Mouse (Mus musculus) neural tube, embryonic 14.5 days (tissue): ENCODE data around the gene Ifnar1. TPM values are rescaled to one million over a fixed set of nuclear protein-coding genes. Genes with fewer than 3 reads are reported as not detected.
A peak's percentile ranks its signal among the peaks of the same experiment; 100 is the strongest.
"Not testable (repeated sequence)": the region's sequence is repeated elsewhere in the genome, so short reads cannot be mapped to it uniquely, and the experiment has no call there.

Experiments
- ATAC-seq: fragments of 200-750 bp; cut with Nextera tagmentation; 2 replicates; pipeline ENCODE4 v1.8.0; 2017; ENCODE audit warnings: low read depth, mild to moderate bottlenecking, moderate TSS enrichment, moderate library complexity
- H3K27ac ChIP-seq: fragments of 300-500 bp; sonication (generic); 2 replicates; pipeline ENCODE4 v1.5.1; 2014; ENCODE audit warnings: low read depth, mild to moderate bottlenecking, control low read depth, low read length, moderate library complexity, mixed read lengths
- H3K27me3 ChIP-seq: fragments of 300-500 bp; sonication (generic); 2 replicates; pipeline ENCODE4 v1.6.1; 2014; ENCODE audit warnings: low read length; ENCODE audit not compliant: control insufficient read depth, insufficient read depth
- H3K36me3 ChIP-seq: fragments of 300-500 bp; sonication (generic); 2 replicates; pipeline ENCODE4 v1.6.1; 2014; ENCODE audit warnings: low read length, mixed read lengths; ENCODE audit not compliant: control insufficient read depth, insufficient read depth
- H3K4me1 ChIP-seq: fragments of 300-500 bp; sonication (generic); 2 replicates; pipeline ENCODE4 v1.6.1; 2014; ENCODE audit warnings: low read length; ENCODE audit not compliant: control insufficient read depth, insufficient read depth
- H3K4me2 ChIP-seq: fragments of 300-500 bp; sonication (generic); 2 replicates; pipeline ENCODE4 v1.6.1; 2014; ENCODE audit warnings: mild to moderate bottlenecking, low read depth, low read length, control low read depth
- H3K4me3 ChIP-seq: fragments of 300-500 bp; sonication (generic); 2 replicates; pipeline ENCODE4 v1.5.1; 2014; ENCODE audit warnings: low read depth, low read length, control low read depth, mixed read lengths
- H3K9ac ChIP-seq: fragments of 300-500 bp; sonication (generic); replicated peaks from 2 replicates; pipeline ENCODE4 v1.6.1; 2014; ENCODE audit warnings: low read depth, mild to moderate bottlenecking, control low read depth, low read length, mixed read lengths
- H3K9me3 ChIP-seq: fragments of 300-500 bp; sonication (generic); 2 replicates; pipeline ENCODE4 v1.6.1; 2016; ENCODE audit warnings: low read length; ENCODE audit not compliant: control insufficient read depth
- WGBS: fragments of 180-500 bp; shearing (Covaris S2); extraction: QIAGEN DNeasy Blood & Tissue Kit; methylation state at CpG from one replicate; pipeline ENCODE4 v1.1.7; 2014; 5-methylcytosine and 5-hydroxymethylcytosine counted together
- polyA plus RNA-seq: library from polyadenylated mRNA; unstranded; fragments of >200 nt; fragmentation: Nextera tagmentation; extraction: Ambion mirVana; gene quantifications from 2 replicates; pipeline ENCODE4 v1.2.1, GENCODE M21; 2014

Ifnar1 gene
- polyA plus RNA-seq, 1 experiment from 2014 or later, result 48.3 TPM

DNA sequence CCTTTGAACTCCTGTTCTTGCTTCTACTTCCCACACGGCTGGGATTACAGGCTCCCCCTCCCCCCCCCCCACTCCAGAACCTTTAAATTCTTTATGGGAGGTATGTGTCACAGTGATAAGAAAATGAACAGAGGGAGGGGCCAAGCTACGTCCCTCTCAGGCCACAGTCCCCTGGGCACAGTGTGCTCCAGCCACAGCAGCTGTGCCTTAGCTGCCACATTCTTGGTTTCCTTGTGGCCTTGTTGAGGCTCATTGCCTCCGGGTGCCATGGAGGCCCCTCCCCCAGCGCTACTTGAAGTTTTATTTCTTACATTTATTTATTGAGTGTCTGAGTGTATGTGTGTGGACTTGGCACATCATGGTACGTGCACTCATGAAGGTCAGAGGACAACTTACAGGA is 42.5 kb downstream of the Ifnar1 start:
- Histone ChIP-seq H3K27me3 (no peaks in the 10 kb centered on the region), H3K27ac (no peak overlapping the region), H3K4me2 (no peak overlapping the region), H3K9me3 (no peaks in the 10 kb centered on the region), H3K36me3 (no peaks in the 10 kb centered on the region), H3K4me3 (no peak overlapping the region), H3K4me1 (no peaks in the 10 kb centered on the region), H3K9ac (no peak overlapping the region)
- 60% methylated on average over 5 of the region's 5 CpGs for WGBS
- ATAC-seq, result no peak

DNA sequence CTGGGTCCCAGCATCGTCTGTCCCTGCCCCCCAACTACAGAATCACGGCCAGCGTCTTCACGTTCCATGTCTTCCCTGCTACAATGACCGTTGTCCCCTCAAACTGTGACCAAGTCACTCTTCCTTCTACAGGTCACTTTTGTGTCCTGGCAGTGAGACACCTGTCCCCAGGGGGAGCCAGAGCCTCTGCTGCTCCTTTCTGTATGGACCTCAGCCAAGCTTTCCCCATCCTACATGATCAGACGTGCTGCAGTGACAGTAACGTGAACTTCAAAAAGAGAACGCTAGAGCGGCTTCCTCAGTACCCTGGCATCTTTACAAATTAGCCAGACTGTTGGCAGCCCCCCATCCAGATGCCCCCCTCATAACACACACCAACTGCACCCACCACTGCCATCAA is 43.5 kb downstream of the Ifnar1 start:
- Histone ChIP-seq H3K4me1 (no peaks in the 10 kb centered on the region), H3K9me3 (no peaks in the 10 kb centered on the region), H3K4me2 (no peak overlapping the region), H3K9ac (no peak overlapping the region), H3K27me3 (no peaks in the 10 kb centered on the region), H3K4me3 (no peak overlapping the region), H3K27ac (no peak overlapping the region), H3K36me3 (no peaks in the 10 kb centered on the region)
- 94% methylated on average over 9 of the region's 9 CpGs for WGBS
- ATAC-seq, result no peak

DNA sequence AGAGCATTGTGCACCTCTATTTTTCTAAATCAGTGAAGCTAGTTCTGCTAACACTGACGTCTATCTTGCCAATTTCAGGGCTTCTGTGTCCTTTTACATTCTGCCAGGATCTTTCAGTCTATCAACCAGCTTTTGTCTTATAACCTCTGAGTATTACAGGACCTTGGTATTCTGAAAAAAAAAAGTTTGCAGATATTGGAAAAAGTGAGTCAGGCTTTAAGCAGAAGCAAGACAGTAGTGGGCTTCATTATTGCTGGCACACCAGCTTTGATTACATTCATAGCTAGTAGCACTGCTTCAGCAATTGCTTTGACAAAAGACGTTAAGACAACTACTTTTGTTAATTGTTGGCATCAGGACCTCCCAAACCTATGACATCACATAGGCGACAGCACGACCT is 45.8 kb downstream of the Ifnar1 start:
- H3K4me3 ChIP-seq, H3K27ac ChIP-seq, ATAC-seq, H3K4me1 ChIP-seq, H3K36me3 ChIP-seq, H3K4me2 ChIP-seq, H3K9ac ChIP-seq, H3K27me3 ChIP-seq, H3K9me3 ChIP-seq: not testable (repeated sequence)
- 74% methylated on average over 4 of the region's 4 CpGs for WGBS

DNA sequence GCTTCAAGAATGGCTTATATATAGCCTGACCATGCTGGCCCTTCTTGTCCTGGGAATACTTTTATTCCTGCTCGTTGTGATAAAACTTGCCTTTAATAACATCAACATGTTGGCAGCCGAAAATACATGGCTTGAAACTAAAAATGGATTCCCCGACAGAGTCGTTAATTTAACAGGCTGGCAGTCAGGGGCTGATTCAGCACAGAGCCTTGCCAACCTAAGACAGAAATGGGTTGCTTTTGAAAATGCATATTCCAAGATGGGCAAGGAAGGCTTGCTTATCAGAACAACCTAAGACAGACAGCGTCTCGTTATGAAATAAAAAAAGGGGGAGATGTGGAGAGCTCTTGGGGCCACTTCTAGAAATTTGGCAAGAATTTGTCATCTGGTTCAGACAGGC is 46.8 kb downstream of the Ifnar1 start:
- no peak overlapping the region for H3K9ac ChIP-seq
- no peak for ATAC-seq
- H3K27ac ChIP-seq, result no peak overlapping the region
- no peaks in the 10 kb centered on the region for H3K4me1 ChIP-seq
- no peak overlapping the region for H3K4me2 ChIP-seq
- H3K27me3 ChIP-seq, result no peaks in the 10 kb centered on the region
- no peaks in the 10 kb centered on the region for H3K36me3 ChIP-seq
- no peaks in the 10 kb centered on the region for H3K9me3 ChIP-seq
- H3K4me3 ChIP-seq, result no peak overlapping the region
- WGBS, result 61% methylated on average over 6 of the region's 6 CpGs

DNA sequence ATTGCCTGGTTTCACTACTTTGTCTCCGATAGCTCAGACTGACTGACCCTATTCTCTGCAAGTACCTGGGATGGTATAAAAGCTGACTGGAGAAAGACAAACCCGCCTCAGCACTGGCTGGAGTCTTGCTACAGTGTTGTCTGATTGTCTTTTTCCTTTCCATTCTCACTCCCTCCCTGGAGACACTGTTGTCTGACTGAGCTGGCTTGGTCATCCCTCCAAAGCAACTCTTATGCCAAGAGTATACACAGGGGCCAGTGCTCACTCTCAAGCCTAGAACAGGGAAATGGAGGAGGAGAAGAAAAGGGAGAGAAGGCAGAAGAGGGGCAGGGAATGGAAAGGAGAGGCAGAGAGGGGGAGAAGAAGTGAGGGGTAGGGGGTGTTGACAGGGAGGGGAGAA is 47.4 kb downstream of the Ifnar1 start:
- WGBS, result 16% methylated on average over 2 of the region's 2 CpGs
- Histone ChIP-seq H3K4me2 (no peak overlapping the region), H3K9ac (no peak overlapping the region), H3K4me1 (no peaks in the 10 kb centered on the region), H3K27ac (no peak overlapping the region), H3K27me3 (no peaks in the 10 kb centered on the region), H3K4me3 (no peak overlapping the region), H3K36me3 (no peaks in the 10 kb centered on the region), H3K9me3 (no peaks in the 10 kb centered on the region)
- ATAC-seq, result no peak

DNA sequence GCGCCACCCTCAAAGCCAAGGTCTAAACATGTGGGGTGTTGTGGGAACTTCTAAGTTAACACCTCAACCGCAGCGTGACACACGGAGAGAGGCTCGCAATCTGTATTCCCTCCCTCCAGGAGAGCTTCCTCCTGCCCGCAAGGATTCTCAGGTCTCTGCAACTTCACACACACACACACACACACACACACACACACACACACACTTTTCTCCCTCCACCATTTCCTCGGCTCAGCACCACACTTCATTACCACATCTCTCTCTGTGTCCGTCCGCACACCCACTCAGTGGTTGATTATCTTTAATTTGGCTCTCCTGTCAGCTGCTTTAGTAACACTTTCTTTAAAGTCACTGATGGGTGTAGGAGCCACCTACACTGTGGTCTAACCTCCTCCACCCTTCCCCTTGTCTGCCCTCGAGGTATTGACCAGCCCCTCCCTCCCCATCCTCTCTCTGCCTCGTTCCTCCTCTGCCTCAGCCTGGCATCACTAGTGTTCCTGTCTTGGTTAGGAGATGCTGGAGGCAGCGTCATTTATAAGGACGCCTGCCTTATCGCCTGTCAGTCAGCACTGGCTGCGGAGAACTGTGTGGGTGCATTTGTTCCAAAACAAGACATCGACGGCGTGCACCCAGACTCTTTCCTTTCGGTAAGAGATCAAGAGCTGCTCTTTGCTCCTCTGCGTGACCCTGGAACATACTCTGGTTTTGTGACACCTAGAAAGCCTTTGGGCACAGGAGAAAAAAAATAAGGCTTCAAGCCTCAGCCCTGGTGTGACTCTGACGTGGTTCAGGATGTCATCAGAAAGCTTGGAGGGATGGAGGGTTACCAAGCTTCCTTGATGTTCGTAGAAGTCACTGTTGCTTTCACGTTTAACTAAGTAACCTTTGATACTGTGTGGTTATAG is 48.3 kb downstream of the Ifnar1 start:
- no peaks in the 10 kb centered on the region for H3K9me3 ChIP-seq
- H3K9ac ChIP-seq, result no peak overlapping the region
- H3K27ac ChIP-seq, result no peak overlapping the region
- no peak overlapping the region for H3K4me3 ChIP-seq
- 67% methylated on average over 23 of the region's 23 CpGs for WGBS
- ATAC-seq, result no peak
- no peaks in the 10 kb centered on the region for H3K4me1 ChIP-seq
- H3K4me2 ChIP-seq, result no peak overlapping the region
- no peaks in the 10 kb centered on the region for H3K27me3 ChIP-seq
- H3K36me3 ChIP-seq, result no peaks in the 10 kb centered on the region

DNA sequence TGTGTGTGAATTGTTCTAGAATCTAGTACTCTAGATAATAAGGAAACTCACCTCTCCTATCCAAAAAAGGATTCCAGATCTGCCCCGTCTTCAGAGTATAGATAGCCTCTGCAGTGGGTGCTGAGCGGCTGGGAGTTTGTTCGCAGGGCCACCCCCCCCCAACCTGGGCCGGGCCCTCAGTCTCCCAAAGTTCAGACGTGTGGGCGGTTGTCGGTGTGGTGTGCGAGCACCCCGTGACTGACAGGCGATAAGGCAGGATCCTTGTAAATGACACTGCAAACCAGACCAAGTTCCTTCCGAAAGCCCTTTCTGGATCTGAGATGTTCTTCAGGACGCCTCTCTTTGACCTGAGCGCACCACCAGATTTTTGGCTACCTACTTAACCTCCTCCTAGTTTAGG is 49.4 kb downstream of the Ifnar1 start:
- Histone ChIP-seq H3K9ac (no peak overlapping the region), H3K36me3 (no peaks in the 10 kb centered on the region), H3K4me1 (no peaks in the 10 kb centered on the region), H3K27ac (no peak overlapping the region), H3K9me3 (no peaks in the 10 kb centered on the region), H3K27me3 (no peaks in the 10 kb centered on the region), H3K4me3 (no peak overlapping the region), H3K4me2 (no peak overlapping the region)
- WGBS, result 51% methylated on average over 13 of the region's 13 CpGs
- 0 out of 2 replicates have a peak, but pooled peaks have one; percentile 51 for ATAC-seq

DNA sequence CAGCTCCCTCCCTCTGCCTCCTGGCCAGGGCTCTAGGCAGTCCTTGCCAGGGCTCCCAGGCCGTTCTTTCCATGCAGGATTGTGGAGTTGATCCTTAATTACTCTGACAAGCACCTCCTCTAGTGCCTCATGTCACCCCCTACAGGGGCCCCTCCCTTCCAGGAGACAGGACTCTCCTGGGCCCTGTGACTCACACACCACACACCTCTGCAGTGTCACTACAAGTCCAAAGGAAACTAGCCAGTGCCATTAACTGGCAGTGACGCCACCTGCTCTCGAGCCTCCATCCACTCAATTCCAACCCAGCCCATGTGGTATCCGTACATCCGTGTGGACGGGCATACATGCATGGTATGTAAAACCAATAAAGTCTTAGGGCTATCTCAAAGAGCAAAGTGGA is 49.9 kb downstream of the Ifnar1 start:
- no peak overlapping the region for H3K9ac ChIP-seq
- H3K4me1 ChIP-seq, result no peaks in the 10 kb centered on the region
- H3K4me3 ChIP-seq, result no peak overlapping the region
- H3K27me3 ChIP-seq, result no peaks in the 10 kb centered on the region
- WGBS, result 82% methylated on average over 6 of the region's 6 CpGs
- H3K9me3 ChIP-seq, result no peaks in the 10 kb centered on the region
- H3K36me3 ChIP-seq, result no peaks in the 10 kb centered on the region
- H3K4me2 ChIP-seq, result no peak overlapping the region
- H3K27ac ChIP-seq, result no peak overlapping the region
- no peak for ATAC-seq

DNA sequence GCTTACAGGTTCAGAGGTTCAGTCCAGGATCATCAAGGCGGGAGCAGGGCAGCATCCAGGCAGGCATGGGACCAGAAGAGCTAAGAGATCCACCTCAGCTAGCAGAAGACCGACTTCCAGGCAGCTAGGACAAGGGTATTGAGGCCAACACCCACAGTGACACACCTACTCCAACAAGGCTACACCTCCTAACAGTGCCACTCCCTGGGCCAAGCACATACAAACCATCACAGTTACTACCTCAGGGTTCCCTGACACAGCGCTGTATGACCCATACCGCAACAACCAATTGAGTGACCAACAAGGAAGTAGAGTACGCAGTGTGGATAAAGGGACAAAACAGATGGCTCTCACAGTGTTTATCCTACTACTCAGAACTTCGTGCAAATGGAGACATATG is 51.3 kb downstream of the Ifnar1 start:
- Histone ChIP-seq H3K36me3 (no peaks in the 10 kb centered on the region), H3K9me3 (no peaks in the 10 kb centered on the region), H3K27me3 (no peaks in the 10 kb centered on the region), H3K4me1 (no peaks in the 10 kb centered on the region), H3K9ac (no peak overlapping the region), H3K4me2 (no peak overlapping the region), H3K27ac (no peak overlapping the region), H3K4me3 (no peak overlapping the region)
- 94% methylated on average over 6 of the region's 6 CpGs for WGBS
- ATAC-seq, result no peak
